Mouse (Mus musculus) right cerebral cortex, postnatal 36 days (tissue): ENCODE data around the gene Fam187b.

Source experiments
- DNase-seq, 2 experiments: peaks; one replicate each; pipeline ENCODE4 v3.0.0; 2022; ENCODE audit warnings: low spot score in 2 of 2, mixed read lengths in 1 of 2

The Fam187b gene

DNA sequence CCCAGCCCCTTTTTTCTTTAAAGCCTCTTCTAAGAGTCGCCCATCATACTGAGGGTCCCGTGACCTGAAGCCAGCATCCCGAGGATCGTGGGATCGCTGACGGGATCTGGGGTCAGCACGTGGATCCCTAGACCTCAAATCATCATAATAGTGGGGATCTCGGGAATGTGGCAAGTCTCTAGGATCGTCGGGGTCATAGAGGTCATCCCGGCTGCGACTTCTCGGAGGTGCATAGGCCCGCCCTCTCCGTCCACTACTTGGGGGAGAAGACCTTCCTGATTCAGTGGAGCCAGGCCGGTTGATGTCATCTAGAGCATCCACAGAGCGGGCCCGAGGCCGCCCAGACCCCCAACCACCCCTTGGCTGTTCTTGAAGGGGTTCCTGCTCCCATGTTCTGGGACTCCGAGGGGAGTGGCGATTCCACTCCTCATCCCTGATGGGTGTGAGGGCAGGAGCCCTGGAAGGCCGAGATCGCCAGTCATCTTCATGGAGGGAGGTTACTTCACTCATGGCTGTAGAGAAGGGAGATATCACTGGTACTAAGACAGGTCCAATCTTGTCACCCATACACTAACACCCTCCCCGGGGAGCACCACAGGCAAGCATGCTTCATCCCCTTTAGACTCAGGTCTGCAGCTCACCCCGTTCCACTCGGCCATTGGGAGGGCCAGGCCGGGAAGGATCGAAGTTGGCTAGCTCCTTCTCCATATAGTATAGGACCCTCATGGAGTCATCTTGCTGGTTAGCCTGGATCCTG lies 15.3 kb upstream of the Fam187b start:
- DNase-seq, result no peak

DNA sequence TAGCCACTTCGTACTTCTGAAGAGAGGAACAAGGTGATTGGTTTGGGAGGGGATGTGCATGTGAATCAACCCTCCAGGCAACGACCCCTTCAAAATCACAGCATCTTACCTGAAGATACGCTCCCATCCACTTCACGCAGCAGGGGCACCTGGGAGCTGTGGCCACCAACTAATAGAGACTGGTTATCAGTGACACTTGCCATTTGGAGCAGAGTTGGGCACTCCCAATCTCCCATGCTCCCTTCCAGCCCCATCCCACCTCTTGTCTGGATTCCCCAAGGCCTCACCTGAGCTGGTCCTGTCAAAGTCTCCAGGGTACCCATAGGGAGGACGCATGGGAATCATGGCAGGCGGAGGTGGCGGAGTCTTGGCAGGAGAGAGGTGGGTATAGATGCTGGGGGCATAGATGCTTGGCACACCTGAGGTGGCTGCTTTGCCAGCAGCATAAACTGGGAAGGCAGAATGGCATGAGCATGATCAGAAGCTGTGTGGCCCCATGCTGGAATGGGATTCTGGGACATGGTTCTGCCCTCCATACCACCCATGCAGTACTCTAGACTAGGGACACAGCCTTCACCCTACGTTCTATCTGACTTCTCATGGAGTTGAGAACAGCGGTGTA lies 14.6 kb upstream of the Fam187b start:
- no peak for DNase-seq

DNA sequence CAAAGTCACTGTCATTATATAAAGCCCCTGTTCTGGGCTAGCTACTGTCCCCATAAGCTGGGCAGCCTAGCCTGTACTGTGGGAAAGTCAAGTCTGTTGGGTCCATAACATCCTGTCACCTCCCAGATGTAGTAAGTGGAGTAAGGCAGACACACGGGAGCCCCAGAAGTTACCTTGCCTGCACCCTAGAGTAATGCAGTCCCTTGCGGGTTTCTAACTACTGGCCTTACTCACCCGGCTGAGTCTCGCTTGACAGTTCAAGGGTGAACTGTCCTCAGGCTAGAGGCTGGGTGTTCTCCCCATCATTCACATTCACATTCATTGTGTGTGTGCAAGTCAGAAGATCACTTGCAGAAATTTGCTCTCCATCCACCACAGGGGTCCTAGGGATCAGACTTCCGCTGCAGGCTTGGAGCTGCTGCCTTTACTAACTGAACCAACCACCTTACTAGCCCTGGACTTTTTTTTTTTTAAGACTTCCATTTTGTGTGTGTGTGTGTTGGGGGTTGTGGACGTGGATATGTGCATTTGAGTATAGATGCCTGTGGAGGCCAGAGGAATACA lies 13.7 kb upstream of the Fam187b start:
- no peak for DNase-seq

DNA sequence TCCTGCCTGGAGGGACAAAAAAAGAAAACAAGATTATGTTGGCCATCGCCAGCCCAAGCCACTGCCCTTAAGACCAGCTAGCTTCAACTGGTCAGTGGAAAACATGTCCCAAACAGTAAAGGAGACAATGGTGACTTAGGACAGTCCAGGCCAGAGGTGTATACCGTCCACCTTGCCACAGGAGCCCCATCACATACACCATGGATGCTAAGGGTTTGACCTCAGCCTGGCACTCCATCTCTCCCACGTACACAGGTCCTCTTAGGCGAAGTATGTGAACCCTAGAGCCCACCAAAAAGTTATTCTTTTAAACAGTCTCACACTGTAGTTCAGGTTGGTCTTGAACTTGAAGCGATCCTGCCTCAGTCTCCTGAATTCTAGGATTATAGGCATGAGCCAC lies 10.7 kb upstream of the Fam187b start:
- DNase-seq, result no peak

DNA sequence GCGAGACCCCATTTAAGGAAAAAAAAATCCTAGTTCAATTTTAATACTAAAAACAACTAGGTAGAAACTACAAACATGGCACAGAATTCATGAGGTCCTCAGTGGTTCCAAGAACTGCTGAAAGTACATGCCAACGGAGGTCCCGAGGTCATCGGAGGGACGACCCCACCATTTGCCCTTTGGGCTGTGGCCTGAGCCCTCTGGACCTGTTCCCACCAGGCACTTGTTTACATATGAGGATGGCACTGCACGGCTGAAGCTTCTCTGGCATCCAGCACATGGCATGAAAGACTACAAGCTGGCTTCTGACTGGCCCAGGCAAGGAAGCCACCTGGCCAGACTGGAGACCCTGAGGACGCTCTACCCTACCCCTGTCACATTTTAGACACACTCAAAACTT lies 9.2 kb upstream of the Fam187b start:
- no peak for DNase-seq

DNA sequence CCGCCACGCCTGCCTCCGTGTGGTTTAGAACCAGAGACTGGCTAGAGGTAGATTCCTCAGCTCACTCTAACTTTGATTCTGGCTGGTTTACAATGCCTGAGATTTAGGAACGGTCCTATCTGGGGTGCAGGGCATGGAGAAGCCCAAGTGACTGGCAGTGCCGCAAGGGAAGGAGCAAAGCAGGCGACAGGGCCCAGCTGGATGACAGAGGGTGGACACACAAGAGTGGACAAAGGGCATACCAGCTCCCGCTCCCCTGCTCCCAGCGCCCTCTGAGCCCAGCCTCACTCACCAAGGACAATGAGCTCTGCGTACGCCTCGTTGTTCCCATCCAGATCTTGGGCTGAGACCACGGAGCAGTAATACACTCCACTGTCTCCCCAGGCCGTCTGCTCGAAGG lies 7.9 kb upstream of the Fam187b start:
- no peak for DNase-seq

DNA sequence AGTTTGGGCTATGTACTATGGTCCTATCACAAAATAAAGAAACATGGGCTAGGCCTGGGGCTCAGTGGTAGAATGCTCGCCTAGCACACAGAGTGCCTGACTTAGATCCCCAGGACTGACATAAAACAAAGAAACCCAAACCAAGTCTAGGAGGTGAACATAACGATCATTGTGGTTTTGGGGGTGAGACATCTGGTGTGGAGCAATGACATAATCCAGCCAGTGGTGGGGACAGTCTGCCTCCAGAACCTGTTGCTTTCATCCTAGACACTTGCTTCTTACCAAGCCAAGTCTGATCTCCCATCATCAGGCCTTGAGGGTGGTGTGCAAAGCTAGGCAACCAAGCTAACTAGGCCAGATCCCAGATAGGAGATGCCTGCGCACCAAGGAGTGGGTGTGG lies 6.9 kb upstream of the Fam187b start:
- no peak for DNase-seq

DNA sequence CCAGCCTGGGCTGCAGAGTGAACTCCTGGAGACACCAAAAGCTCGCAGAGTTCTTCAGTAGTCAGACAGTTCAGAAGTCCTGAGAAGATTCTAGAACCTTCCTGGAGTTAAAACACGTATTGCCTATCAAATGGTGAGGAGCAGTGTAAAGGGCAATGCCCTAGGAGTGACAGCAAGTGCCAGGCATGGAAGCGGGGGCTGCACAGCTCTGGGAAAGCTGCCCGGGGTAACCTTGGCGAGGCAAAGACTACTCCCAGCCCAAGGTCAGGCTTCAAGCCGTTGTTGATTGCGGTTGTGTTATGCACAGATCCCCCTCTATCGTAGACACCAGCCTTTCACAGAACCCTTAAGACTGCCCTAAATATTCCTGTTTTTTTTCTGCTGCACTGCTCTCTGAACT lies 5.0 kb upstream of the Fam187b start:
- no peak for DNase-seq

DNA sequence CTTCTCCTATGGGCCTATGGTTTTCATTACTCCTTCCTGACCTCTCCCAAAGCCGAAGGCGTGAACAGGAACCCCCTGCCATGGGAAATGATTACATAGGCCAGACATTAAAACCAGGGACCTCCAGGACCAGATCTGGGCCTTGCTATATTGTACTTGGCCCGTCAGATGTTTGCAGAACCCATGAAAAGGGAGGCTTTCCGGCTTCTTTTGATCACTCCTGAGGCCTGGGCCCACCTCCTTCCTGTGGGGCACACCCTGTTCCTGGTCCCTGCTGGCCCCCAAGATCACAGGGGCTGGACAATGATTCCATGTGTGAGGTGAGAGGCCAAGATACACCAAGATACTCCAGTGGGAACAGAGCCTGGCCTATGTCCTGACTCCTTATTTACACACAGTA lies 4.4 kb upstream of the Fam187b start:
- DNase-seq, result no peak

DNA sequence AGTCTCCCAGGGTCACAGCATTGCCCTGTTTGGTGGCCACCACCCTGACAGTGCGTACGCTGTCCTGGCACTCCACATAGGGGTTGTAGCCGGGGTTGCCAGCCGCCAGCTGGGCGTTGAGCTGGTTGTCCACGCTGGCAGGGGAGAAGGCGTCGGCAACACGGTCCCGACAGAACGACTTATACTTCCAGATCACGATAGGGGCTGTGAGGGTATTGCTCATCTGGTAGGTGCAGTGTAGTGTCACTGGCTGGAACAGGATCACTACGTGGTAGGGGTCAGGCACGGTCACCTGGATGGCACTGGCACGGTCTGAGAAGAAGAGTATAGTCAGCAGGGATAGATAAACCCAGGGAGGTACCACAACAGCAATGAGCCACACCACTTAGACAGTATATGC lies 1.7 kb upstream of the Fam187b start:
- no peak for DNase-seq

DNA sequence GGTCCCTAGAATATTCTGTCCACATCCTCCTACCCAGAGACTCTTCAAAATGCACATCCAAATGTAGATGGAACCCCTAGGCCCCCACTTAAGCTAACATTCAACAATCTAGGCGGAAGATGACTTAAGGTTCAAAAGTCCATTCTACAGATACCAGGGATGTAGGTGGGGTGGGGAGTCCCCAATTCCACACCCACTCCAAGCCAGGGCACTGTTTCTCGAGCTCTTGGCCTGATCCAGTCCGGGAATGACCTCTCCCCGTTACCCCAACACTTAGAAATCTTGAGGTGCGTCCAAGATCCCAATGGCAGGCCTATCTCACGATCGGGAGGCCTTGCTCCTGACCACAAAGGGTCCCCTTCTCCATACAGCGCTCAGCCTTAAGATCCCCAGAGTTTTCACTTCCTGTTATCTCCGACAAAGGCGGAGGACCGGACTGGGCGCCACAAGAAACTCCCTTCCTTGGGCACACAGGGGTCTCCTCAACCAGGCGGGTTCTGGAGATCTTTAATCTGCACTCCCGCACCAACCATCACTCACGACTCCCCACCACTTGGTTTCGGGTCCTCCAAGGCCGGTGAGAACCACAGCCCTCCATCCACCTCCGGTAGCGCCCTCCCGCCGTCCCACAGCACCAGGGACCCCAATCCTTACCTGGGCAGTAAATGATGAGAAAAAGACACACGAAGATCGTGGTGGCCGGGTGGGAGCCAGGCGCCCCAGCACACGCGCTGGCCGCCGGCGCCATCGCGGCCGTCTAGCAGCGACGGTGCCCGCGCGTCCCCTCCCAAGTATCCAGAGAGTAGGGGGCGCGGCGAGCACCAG lies 952 bp upstream of the Fam187b start:
- no peak for DNase-seq

DNA sequence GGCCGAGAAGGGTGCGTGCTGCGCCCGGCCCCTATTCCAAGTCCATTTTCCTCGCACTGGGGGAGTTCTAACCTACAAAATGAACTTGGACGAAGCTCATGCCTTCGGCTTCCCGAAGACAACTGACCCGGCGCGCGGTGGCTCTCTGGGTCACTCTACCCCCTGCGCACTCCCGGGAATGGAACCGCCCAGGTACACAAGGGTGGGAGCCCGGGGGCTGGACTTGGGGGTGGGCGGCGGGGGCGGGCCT lies 414 bp upstream of the Fam187b start, which contains the start of gene Lsr:
TSS of gene Lsr (minus strand) at position 214 of the 250 bp plus-strand sequence.
- DNase-seq, result no peak

DNA sequence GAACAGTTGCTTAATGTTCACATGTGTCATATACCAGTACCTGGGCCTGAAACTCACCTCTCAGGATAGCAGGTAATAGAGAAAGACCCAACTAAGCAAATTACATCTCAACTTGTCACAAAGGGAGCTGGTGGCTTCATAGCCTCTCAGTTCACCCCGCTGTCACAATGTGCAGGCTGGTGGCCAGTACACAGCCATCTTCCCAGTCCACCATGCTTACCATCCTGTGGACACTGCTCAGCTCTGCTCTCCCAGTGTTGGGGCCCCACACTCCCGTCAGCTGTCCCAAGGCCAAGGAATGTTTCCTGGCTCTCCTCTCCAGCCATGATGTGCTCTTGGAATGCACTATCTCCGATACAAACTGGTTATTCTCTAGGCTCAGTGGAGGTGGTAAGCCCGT lies 8.1 kb downstream of the Fam187b start:
- DNase-seq, result no peak

DNA sequence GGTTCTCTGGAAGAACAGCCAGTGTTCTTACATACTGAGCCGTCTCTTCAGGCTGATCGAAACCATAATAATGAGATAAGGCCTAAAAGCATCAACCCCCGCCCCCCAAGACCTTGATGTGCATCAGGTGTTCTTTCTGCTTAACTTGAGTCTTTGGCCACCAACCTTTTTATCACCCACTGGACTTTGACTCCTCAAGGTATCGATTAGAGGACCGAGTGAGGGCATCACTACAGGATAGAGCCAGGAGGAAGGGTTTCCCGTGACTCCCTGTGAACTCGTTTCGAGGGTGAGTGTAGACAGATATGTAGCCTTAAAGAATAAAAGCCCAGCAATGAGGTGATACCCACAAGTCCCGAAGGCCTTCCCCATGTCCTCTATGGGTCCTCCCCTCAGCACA lies 11.8 kb downstream of the Fam187b start:
- DNase-seq, result no peak

DNA sequence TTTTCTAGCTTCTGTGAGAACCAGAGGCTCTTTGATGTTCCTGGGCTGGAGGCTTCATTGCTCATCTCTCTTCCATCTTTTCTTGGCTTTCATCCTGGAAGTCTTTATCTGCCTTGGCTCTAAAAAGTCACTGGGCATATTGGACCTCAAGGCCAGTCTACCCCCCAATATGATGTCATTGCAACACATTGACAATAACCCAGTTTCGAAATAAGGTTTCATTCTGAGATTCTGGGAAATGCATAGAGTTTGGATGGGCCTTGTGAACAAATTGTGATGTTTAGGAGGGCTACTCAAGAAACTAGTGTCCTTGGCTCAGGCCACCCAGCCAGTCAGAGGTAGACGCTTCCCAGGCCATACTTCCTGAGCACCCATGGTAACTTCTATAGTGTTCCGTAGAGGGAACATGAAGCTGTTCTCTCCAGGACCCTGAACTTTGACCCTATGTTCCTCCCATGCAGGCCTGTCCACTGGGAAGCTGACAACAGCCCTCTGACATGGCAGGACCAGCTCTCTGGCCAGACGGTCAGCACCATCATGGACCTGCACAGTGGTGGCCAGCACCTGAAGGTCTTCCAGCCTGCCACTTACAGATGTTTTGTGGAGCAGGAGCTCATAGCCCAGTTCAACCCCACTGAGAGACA lies 15.1 kb downstream of the Fam187b start:
- no peak for DNase-seq

DNA sequence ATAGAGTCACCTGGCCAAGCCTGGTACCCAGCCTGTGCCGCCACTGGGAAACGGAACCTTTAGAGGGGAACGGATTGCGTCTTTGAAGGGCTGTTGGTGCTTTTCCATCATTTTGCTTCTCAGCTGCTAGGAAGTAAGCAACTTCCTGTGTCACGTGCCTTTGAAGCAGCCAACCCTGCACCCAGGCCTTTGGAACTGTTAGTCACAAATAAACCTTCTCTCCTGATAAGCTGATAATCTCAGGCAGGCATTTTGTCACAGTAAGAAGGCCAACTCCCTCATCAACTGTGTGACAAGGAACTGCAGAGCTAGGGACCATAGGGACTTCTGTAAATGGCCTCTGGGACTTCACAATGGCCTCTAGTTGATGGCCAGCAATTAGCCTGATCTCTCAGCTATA lies 18.6 kb downstream of the Fam187b start:
- no peak for DNase-seq

DNA sequence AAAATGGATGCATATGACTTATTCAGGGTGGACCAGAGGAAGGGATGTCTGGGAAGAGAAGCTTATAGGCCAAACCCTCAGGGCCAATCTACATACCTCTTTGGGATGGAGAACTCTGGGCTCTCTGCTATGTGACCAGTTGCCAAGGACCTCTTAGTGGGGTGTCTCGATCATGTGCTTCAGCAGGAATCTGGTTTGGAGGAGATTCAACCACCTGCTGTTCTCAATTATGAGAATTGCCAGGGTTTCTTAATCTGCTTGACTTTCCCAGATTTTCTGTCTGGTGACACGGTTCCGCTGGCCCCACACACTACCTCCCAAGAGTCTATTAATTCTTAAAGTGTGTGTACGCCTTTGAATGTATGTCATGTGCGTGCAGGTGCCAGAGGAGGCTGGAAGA lies 20.4 kb downstream of the Fam187b start:
- DNase-seq, result no peak

DNA sequence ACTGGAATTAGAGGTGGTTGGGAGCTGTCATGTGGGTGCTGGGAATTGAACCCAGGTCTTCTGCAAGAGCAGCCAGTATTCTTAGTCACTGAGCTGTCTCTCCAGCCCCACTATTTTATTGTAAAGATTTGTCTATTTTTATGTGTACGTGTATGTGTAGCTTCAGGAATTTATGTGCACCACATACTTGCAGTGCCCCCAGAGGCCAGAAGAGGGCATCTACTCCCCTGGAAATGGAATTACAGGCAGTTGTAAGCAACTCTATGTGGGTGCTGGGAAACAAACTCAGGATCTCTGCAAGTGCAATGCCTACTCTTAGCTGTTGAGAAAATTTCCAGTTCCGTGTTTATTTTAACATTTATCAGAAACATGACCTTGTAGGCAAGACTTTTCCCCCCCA lies 22.9 kb downstream of the Fam187b start:
- no peak for DNase-seq

DNA sequence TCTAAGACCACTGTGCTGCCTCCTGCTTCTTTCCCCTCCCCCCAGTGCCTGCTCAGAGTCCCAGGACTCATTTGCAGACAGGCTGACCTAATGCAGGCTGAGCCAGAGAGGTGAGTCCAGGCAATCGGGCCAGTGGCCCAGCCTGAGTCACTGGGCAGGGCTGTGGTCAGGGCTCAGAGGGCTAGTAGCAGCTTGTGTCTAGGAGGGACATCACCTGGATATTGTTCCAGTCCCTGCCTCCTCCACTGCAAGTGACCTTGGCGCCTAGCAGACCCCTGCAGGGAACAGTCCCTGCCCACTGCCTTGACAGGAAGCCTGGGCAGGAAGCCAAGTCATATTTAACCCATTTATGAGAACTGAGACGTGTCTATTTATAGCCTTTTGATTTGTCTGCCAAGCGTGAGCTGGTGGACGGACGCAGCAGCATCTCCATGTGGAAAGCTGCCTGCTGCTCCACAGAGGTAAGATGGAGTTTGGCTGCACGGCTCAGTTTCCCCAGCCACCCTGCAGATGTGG lies 27.0 kb downstream of the Fam187b start:
- peak in 1 of 2 experiments; percentile 7 for DNase-seq

DNA sequence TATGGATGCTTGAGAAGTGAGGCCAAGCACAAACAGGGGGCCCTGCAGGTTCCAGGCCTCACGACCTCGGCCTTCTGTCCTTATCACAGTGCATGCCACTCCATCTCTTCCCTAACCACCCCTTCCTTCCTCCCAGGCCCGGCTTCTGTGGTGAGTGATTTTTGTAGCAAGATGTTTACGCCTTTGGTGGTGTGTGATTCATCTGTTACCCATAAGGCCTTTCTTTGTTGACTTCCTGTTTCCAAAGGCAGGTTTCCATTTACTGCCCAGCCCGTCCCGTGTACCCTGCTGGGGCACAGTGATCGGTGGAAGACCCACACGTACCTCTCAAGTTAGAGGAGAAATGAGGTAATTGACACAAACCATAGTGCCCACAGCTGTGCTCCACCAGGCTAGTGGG lies 29.1 kb downstream of the Fam187b start:
- no peak for DNase-seq

DNA sequence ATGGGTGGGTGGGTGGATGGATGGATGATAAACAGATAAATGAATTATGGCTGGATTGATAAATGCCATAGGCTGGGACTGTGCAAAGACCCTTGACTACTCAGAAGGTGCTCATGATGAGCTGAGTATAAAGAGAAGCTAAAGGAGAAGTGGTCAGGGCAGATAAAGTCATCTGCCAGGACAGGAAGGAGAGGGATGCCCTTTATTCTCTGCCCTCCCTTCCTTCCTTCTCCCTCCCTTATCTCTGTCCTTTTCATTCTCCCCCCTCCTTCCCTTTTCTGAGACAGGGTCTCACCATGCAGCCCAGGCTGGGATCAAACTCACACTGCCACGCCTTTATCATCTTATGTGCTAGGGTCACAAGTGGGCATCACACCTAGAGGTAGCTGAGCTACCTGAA lies 34.2 kb downstream of the Fam187b start:
- DNase-seq, result no peak

DNA sequence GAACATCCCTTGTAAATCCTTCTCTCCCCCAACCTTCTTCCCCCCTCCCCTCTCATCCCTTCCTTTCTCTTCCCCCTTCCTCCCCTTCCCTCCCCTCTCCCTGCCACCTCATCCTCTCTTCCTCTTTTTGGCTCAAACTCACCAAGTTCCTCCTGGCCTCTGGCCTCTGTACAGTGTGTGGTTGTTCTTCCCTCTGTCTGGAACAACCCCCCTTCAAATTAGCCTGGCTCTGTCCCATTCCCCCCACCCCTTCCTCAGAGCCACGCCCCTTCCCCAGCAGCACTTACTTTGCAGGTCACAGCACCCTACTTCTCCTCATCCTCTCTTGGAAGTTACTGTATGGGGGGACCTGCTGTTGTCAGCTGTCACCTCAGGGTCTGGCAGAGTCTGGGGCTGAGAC lies 34.6 kb downstream of the Fam187b start:
- DNase-seq, result no peak
